Mouse (Mus musculus) small intestine, adult 2 months (tissue): ENCODE results near the gene Tceal3.

Source experiments
- CTCF ChIP-seq: fragments of 200-500 bp; IDR thresholded peaks from 2 replicates; pipeline ENCODE4 v1.5.1; 2012; ENCODE audit warnings: low read depth, mild to moderate bottlenecking, control low read depth, inconsistent platforms, low read length, moderate library complexity, mixed read lengths; ENCODE audit not compliant: insufficient replicate concordance, insufficient read length; ENCODE audit errors: extremely low read depth
- POLR2A ChIP-seq: fragments of 200-500 bp; IDR thresholded peaks from 2 replicates; pipeline ENCODE4 v1.6.1; 2012; ENCODE audit warnings: low read depth, mild to moderate bottlenecking, control low read depth, inconsistent platforms, low read length, moderate library complexity

DNA sequence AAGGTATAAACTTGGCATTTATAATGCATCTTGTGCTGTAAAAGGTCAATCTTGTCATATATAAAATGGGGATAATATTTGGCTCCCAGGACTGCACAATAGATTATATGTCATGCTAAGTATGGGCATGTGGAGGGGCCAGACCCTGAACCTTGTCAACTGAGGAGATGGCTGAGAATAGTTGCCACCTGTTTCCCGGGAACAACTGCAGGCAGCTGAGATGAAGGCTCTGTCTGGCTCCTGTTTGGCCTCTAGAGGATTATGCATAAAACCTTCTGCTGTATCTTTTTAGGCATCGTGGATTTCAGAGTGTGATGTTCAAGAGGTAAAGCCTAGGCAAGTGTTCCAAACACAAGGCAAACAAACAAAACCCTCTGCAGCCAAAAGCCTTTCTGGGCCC, 78.2 kb downstream of the Tceal3 start:
- TF ChIP-seq POLR2A = no peak
- no peak for TF ChIP-seq CTCF
